Mouse (Mus musculus): ENCODE results near the gene Pla1a.

- TF ChIP-seq POLR2A (IDR thresholded peaks at IDR 0.05; ENCODE audit: extremely low read depth, insufficient read depth, low read length) (no peak), CTCF (IDR thresholded peaks at IDR 0.05; ENCODE audit: extremely low read depth, insufficient read depth, low read length) (no peak)
Measured at GRCm38 (mm10) chr16:38385184-38385634, 47.7 kb downstream of the Pla1a start.

Measured in cortical plate, adult 2 months (tissue).